Mouse (Mus musculus): ENCODE results near the gene Myo1c. TPM values are rescaled to one million over a fixed set of nuclear protein-coding genes. Genes with fewer than 3 reads are reported as not detected.

Myo1c gene
- total RNA-seq (2021): 10 to 100 TPM; 13.4 to 17.1 TPM

- DNase-seq: no peak
Observed at GRCm38 (mm10) chr11:75650311-75650710, at the start of gene Myo1c. Gene Myo1c (plus strand): TSS chr11:75650504.

DNA sequence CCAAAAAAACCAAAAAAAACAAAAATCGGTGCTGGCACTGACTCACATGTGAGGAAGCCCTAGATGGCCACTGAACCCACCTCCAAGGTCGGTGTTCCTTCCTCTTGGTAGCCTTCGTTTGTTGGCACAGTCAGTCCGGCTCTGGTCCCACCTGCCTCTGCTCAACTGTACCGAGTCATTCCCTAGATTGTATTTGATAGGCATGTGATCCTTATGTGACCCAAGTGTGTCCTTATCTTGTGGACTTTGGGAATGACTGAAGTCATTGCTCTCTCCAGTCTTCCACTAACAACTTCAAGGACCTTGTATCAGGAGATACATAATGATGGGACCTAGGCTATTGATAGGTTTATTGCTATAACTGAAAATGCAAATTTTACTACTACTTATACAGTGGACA, 45.5 kb upstream of the Myo1c start:
- DNase-seq: no peak

- no peak for DNase-seq
Observed at GRCm38 (mm10) chr11:75605318-75605717, 45.0 kb upstream of the Myo1c start.

DNA sequence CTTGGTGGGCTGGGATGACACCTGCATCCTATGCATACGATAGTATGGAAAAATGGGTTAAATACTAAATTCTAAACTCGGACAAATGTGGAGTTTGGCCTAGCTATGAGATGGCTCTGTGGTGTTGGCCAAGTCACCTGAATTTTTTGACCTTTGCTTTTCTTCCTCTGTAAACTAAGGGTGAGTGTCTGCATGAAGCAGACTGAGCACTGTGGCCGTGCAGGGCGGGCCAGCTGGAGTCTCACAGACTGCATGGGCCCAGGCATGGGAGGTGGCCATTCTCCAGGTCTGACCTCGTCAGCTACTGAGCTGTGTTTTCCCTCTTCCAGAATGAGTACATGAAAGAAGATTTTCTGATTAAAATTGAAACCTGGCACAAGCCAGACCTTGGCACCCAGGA, 41.5 kb upstream of the Myo1c start:
- no peak for DNase-seq

- no peak for DNase-seq
Observed at GRCm38 (mm10) chr11:75610021-75610420, 40.3 kb upstream of the Myo1c start.

- no peak for DNase-seq
Observed at GRCm38 (mm10) chr11:75614769-75615168, 35.5 kb upstream of the Myo1c start.

- DNase-seq: no peak
Observed at GRCm38 (mm10) chr11:75615556-75615955, 34.7 kb upstream of the Myo1c start.

GRCm38 (mm10) chr11:75619133-75619532, 31.2 kb upstream of the Myo1c start:
- no peak for DNase-seq

GRCm38 (mm10) chr11:75620136-75620780, 30.0 kb upstream of the Myo1c start:
- DNase-seq: no peak

GRCm38 (mm10) chr11:75621426-75621825, 28.9 kb upstream of the Myo1c start:
- DNase-seq: no peak

DNA sequence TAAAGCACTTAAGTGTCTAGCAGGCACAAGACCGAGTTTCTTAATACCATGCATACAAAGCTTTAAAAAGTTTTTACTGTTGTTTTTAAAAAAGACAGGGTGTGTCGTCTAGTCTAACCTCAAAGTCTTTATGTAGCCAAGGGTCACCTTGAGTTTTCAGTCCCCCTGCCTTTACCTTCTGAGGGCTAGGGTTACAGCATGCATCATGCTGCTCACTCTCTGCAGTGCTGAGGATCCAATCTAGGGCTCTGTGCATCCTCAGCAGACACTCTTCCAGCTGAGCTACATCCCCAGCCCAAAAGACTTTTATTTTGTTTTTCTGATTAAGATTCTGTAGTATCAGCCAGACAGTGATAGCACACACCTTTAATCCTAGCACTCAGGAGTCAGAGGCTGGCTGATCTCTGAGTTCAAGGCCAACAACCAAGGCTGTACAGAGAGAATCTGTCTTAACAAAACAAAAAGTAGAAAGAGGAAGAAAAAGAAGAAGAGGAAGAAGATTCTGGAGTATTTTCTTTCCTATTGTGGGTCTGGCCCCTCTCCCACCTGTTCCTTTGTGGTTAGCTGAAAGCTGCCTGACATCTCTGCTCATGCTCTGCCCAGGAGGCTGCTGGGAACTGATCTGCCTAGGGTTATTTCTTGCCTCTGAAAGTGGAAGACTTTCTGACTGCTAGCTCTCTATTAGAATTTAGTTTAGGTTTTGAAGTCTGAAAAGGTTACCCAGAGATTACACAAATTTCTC, 27.5 kb upstream of the Myo1c start:
- DNase-seq: no peak

GRCm38 (mm10) chr11:75624102-75624554, 26.2 kb upstream of the Myo1c start:
- DNase-seq: no peak

- DNase-seq: peak; percentile 42 to 53
Observed at GRCm38 (mm10) chr11:75625820-75626219, 24.5 kb upstream of the Myo1c start.

GRCm38 (mm10) chr11:75630098-75630497, 20.2 kb upstream of the Myo1c start:
- DNase-seq: no peak

GRCm38 (mm10) chr11:75630645-75631229, 19.6 kb upstream of the Myo1c start, which contains the start of gene Inpp5k:
Gene Inpp5k (plus strand): TSS chr11:75630988.
- peak; percentile 97 to 98 for DNase-seq

GRCm38 (mm10) chr11:75631561-75632225, 18.6 kb upstream of the Myo1c start:
- no peak for DNase-seq

GRCm38 (mm10) chr11:75632921-75633320, 17.4 kb upstream of the Myo1c start:
- no peak for DNase-seq

GRCm38 (mm10) chr11:75634801-75635200, 15.5 kb upstream of the Myo1c start:
- DNase-seq: no peak

DNA sequence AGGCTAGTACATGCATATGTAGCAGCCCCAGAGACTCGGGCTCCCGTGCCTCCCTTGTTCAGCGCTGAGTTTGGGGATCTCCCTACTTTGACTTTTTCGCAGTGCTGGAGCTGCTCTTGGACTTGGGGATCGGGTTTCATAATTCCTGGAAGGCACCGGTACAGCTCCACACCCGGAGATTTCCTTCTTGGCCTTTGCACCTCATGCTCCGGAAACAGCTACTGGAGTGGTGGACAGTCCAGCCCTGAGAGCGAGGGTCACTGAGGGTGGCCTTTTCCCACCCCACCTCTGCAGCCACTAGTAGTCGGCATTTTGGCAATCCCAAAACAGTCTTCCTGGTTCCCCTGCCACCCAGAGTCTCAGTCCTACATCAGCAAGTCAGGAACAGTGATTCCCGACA, 15.0 kb upstream of the Myo1c start:
- DNase-seq: no peak

- DNase-seq: no peak
Observed at GRCm38 (mm10) chr11:75643323-75643722, 7.0 kb upstream of the Myo1c start.

DNA sequence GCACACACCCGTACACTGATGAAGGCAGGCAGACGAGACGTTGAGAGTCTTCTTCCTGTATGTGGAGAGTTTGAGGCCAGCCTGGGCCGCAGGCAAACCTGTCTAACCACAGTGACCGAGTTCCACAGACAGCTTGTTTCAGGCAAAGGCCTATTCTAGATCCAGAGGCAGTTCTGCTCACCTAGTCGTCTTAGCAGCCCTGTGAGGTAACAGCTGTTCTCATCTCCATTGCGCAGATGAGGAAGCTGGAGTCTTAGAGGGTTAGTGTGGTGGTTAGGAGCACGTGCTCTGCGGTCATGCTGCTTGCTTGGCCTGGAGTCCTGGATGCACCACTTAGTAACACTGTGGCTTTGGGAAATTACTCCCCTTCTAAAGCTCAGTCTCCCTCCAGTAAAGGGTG, 5.6 kb upstream of the Myo1c start:
- DNase-seq: no peak

DNA sequence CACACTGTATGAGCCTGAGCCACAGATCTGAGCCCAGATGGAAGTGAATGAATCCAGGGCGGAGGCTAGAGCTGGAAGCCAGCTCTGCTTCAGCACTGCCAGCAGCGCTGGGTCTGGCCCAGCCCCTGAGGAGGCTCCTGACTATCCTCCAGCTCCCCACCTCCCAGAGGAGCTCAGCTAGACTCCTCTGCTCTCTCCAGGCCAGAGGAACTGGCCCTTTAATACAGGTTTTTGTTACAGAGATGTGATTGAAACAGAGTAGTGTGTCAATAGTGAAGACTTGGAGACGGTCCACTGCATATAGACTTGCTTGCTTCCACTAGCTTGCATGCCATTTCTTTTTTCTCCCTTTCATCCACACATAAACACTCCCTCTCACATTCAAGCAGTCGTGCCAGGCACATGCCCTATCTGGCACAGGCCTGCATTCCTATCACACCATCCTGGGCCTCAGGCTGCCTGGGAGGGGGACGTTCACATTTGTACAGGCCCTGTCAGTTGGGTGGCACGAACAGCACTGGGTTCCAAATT, 2.6 kb upstream of the Myo1c start:
- peak; percentile 70 to 71 for DNase-seq

DNA sequence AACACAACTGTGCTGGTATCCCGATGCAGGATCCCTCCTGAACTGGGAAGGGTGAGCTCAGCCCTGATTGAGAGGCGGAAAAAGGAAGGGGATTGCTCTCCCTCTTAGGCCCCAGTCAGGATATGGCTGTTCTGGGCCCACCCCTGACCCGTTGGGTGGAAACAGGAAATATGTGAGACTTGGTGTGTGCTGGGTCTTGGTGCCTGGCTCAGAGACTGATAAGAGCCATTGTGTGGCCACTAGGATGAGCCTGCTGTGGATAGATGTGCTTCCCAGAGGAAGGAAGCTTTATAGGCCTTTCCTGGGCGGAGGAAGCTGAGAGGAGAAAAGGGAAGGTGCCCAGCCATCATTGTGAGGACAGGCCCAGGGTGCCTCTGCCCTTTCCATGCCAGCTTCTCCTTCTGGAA, 1.1 kb upstream of the Myo1c start:
- no peak for DNase-seq

Measured in layer of hippocampus, postnatal 36 days (tissue).